Mouse (Mus musculus) heart, embryonic 10.5 days (tissue): Measurements from ENCODE around the gene Tgm3. TPM values are rescaled to one million over a fixed set of nuclear protein-coding genes. Genes with fewer than 3 reads are reported as not detected.

Experiments
- DNase-seq: peaks from one replicate; pipeline ENCODE4 v3.0.0-alpha.2; 2017; ENCODE audit warnings: low spot score
- H3K27ac ChIP-seq: fragments of 300-500 bp; sonication (generic); 2 replicates; pipeline ENCODE4 v1.5.1; 2016; ENCODE audit warnings: mild to moderate bottlenecking
- H3K27me3 ChIP-seq: fragments of 300-500 bp; sonication (generic); 2 replicates; pipeline ENCODE4 v1.6.1; 2016; ENCODE audit warnings: mild to moderate bottlenecking; ENCODE audit not compliant: poor library complexity, insufficient read depth, severe bottlenecking
- H3K36me3 ChIP-seq: fragments of 300-500 bp; sonication (generic); 2 replicates; pipeline ENCODE4 v1.6.1; 2016; ENCODE audit warnings: mild to moderate bottlenecking, moderate library complexity
- H3K4me1 ChIP-seq: fragments of 300-500 bp; sonication (generic); 2 replicates; pipeline ENCODE4 v1.6.1; 2016; ENCODE audit warnings: mild to moderate bottlenecking
- H3K4me3 ChIP-seq: fragments of 300-500 bp; sonication (generic); 2 replicates; pipeline ENCODE4 v1.5.1; 2016; ENCODE audit warnings: mild to moderate bottlenecking, moderate library complexity
- H3K9me3 ChIP-seq: fragments of 300-500 bp; sonication (generic); 2 replicates; pipeline ENCODE4 v1.6.1; 2016; ENCODE audit warnings: mild to moderate bottlenecking, moderate library complexity
- WGBS: fragments of 180-500 bp; shearing (Covaris S2); methylation state at CpG from one replicate; pipeline ENCODE4 v1.1.7; 2016; 5-methylcytosine and 5-hydroxymethylcytosine counted together
- polyA plus RNA-seq: library from polyadenylated mRNA; unstranded; fragments of >200 nt; fragmentation: Nextera tagmentation; extraction: Ambion mirVana; gene quantifications from 2 replicates; pipeline ENCODE4 v1.2.1, GENCODE M21; 2016

Gene Tgm3
- polyA plus RNA-seq, 1 experiment from 2014 or later = not detected

- Histone ChIP-seq H3K27me3 (no peaks in the 10 kb centered on the region), H3K4me1 (peaks cover 16% of the 10 kb centered on the region), H3K36me3 (no peaks in the 10 kb centered on the region), H3K27ac (no peak overlapping the region), H3K4me3 (no peak overlapping the region), H3K9me3 (no peaks in the 10 kb centered on the region)
- no peak for DNase-seq
- 87% methylated on average over 11 of the region's 11 CpGs for WGBS
These were observed 17.7 kb downstream of the Tgm3 start for GRCm38 (mm10) chr2:130029826-130030225.

- DNase-seq = no peak
- Histone ChIP-seq H3K9me3 (no peaks in the 10 kb centered on the region), H3K27ac (no peak overlapping the region), H3K4me1 (peaks cover 15% of the 10 kb centered on the region), H3K27me3 (no peaks in the 10 kb centered on the region), H3K36me3 (no peaks in the 10 kb centered on the region), H3K4me3 (no peak overlapping the region)
- WGBS = 67% methylated on average over 3 of the region's 3 CpGs
These were observed 20.5 kb downstream of the Tgm3 start for GRCm38 (mm10) chr2:130032661-130033060.

- Histone ChIP-seq H3K27me3 (no peaks in the 10 kb centered on the region), H3K9me3 (no peaks in the 10 kb centered on the region), H3K4me1 (0 out of 2 replicates have a peak, but pooled peaks cover 9% of the 10 kb centered on the region), H3K27ac (no peak overlapping the region), H3K4me3 (no peak overlapping the region), H3K36me3 (no peaks in the 10 kb centered on the region)
- 75% methylated on average over 8 of the region's 8 CpGs for WGBS
- DNase-seq = peak; percentile 10
These were observed 24.7 kb downstream of the Tgm3 start for GRCm38 (mm10) chr2:130036846-130037245.

GRCm38 (mm10) chr2:130038971-130039370 is 26.8 kb downstream of the Tgm3 start:
- Histone ChIP-seq H3K4me3 (no peak overlapping the region), H3K4me1 (0 out of 2 replicates have a peak, but pooled peaks cover 6% of the 10 kb centered on the region), H3K36me3 (no peaks in the 10 kb centered on the region), H3K27me3 (no peaks in the 10 kb centered on the region), H3K27ac (no peak overlapping the region), H3K9me3 (no peaks in the 10 kb centered on the region)
- WGBS = 75% methylated on average over 3 of the region's 3 CpGs
- peak; percentile 38 for DNase-seq

- Histone ChIP-seq H3K27me3 (no peaks in the 10 kb centered on the region), H3K9me3 (no peaks in the 10 kb centered on the region), H3K36me3 (no peaks in the 10 kb centered on the region), H3K4me1 (0 out of 2 replicates have a peak, but pooled peaks cover 2% of the 10 kb centered on the region), H3K4me3 (no peak overlapping the region), H3K27ac (no peak overlapping the region)
- 78% methylated on average over 6 of the region's 6 CpGs for WGBS
- DNase-seq = peak; percentile 53
These were observed 28.2 kb downstream of the Tgm3 start for GRCm38 (mm10) chr2:130040190-130040886.

GRCm38 (mm10) chr2:130043835-130044234 is 31.7 kb downstream of the Tgm3 start:
- no peaks in the 10 kb centered on the region for H3K27me3 ChIP-seq
- DNase-seq = peak; percentile 43
- no peaks in the 10 kb centered on the region for H3K36me3 ChIP-seq
- no peak overlapping the region for H3K4me3 ChIP-seq
- peaks cover 9% of the 10 kb centered on the region for H3K4me1 ChIP-seq
- H3K9me3 ChIP-seq = no peaks in the 10 kb centered on the region
- 77% methylated on average over 4 of the region's 4 CpGs for WGBS
- no peak overlapping the region for H3K27ac ChIP-seq

- Histone ChIP-seq H3K36me3 (no peaks in the 10 kb centered on the region), H3K27me3 (no peaks in the 10 kb centered on the region), H3K27ac (no peak overlapping the region), H3K9me3 (no peaks in the 10 kb centered on the region), H3K4me1 (peaks cover 7% of the 10 kb centered on the region), H3K4me3 (no peak overlapping the region)
- DNase-seq = no peak
- 76% methylated on average over 13 of the region's 13 CpGs for WGBS
These were observed 35.8 kb downstream of the Tgm3 start for GRCm38 (mm10) chr2:130047923-130048440.

- no peak overlapping the region for H3K27ac ChIP-seq
- H3K36me3 ChIP-seq = no peaks in the 10 kb centered on the region
- H3K4me3 ChIP-seq = no peak overlapping the region
- DNase-seq = peak; percentile 73
- WGBS = 73% methylated on average over 6 of the region's 6 CpGs
- H3K27me3 ChIP-seq = no peaks in the 10 kb centered on the region
- no peaks in the 10 kb centered on the region for H3K9me3 ChIP-seq
- H3K4me1 ChIP-seq = peaks cover 7% of the 10 kb centered on the region
These were observed 36.6 kb downstream of the Tgm3 start for GRCm38 (mm10) chr2:130048792-130049191.

- Histone ChIP-seq H3K4me1 (no peaks in the 10 kb centered on the region), H3K4me3 (no peak overlapping the region), H3K36me3 (no peaks in the 10 kb centered on the region), H3K27me3 (no peaks in the 10 kb centered on the region), H3K9me3 (no peaks in the 10 kb centered on the region), H3K27ac (no peak overlapping the region)
- WGBS = 46% methylated on average over 1 of the region's 1 CpGs
- no peak for DNase-seq
These were observed 46.0 kb downstream of the Tgm3 start for GRCm38 (mm10) chr2:130058149-130058548.

GRCm38 (mm10) chr2:130068228-130068627 is 56.1 kb downstream of the Tgm3 start:
- no peaks in the 10 kb centered on the region for H3K27me3 ChIP-seq
- WGBS = 28% methylated on average over 3 of the region's 3 CpGs
- no peaks in the 10 kb centered on the region for H3K4me1 ChIP-seq
- no peak overlapping the region for H3K27ac ChIP-seq
- DNase-seq = no peak
- no peak overlapping the region for H3K4me3 ChIP-seq
- no peaks in the 10 kb centered on the region for H3K36me3 ChIP-seq
- H3K9me3 ChIP-seq = no peaks in the 10 kb centered on the region

- no peaks in the 10 kb centered on the region for H3K27me3 ChIP-seq
- H3K9me3 ChIP-seq = no peaks in the 10 kb centered on the region
- H3K4me3 ChIP-seq = no peak overlapping the region
- no peak overlapping the region for H3K27ac ChIP-seq
- DNase-seq = no peak
- 80% methylated on average over 2 of the region's 2 CpGs for WGBS
- H3K36me3 ChIP-seq = no peaks in the 10 kb centered on the region
- H3K4me1 ChIP-seq = no peaks in the 10 kb centered on the region
These were observed 58.2 kb downstream of the Tgm3 start for GRCm38 (mm10) chr2:130070396-130070795.
